Mouse (Mus musculus) embryonic facial prominence, embryonic 13.5 days (tissue): ENCODE measurements around the gene Atg2a. TPM values are rescaled to one million over a fixed set of nuclear protein-coding genes. Genes with fewer than 3 reads are reported as not detected.
A peak's percentile ranks its signal among the peaks of the same experiment; 100 is the strongest.

Source experiments
- ATAC-seq: fragments of 200-750 bp; cut with Nextera tagmentation; 2 replicates; pipeline ENCODE4 v1.8.0; 2017; ENCODE audit warnings: low read depth; ENCODE audit not compliant: insufficient number of reproducible peaks, insufficient read depth, low FRiP score, low TSS enrichment
- H3K27ac ChIP-seq: fragments of 300-500 bp; sonication (generic); 2 replicates; pipeline ENCODE4 v1.5.1; 2015; ENCODE audit warnings: moderate library complexity, mild to moderate bottlenecking, inconsistent platforms
- H3K27me3 ChIP-seq: fragments of 300-500 bp; sonication (generic); 2 replicates; pipeline ENCODE4 v1.6.1; 2015; ENCODE audit warnings: mild to moderate bottlenecking, inconsistent platforms
- H3K36me3 ChIP-seq: fragments of 300-500 bp; sonication (generic); 2 replicates; pipeline ENCODE4 v1.6.1; 2015; ENCODE audit warnings: mild to moderate bottlenecking, inconsistent platforms
- H3K4me1 ChIP-seq: fragments of 300-500 bp; sonication (generic); 2 replicates; pipeline ENCODE4 v1.6.1; 2015; ENCODE audit warnings: inconsistent platforms
- H3K4me2 ChIP-seq: fragments of 300-500 bp; sonication (generic); 2 replicates; pipeline ENCODE4 v1.6.1; 2015; ENCODE audit warnings: moderate library complexity, mild to moderate bottlenecking, inconsistent platforms
- H3K4me3 ChIP-seq: fragments of 300-500 bp; sonication (generic); 2 replicates; pipeline ENCODE4 v1.5.1; 2015; ENCODE audit warnings: mild to moderate bottlenecking, inconsistent platforms
- H3K9ac ChIP-seq: fragments of 300-500 bp; sonication (generic); 2 replicates; pipeline ENCODE4 v1.6.1; 2015; ENCODE audit warnings: mild to moderate bottlenecking, inconsistent platforms
- H3K9me3 ChIP-seq: fragments of 300-500 bp; sonication (generic); 2 replicates; pipeline ENCODE4 v1.6.1; 2016; ENCODE audit warnings: inconsistent platforms
- WGBS: fragments of 180-500 bp; shearing (Covaris S2); methylation state at CpG from one replicate; pipeline ENCODE4 v1.1.7; 2015; ENCODE audit warnings: mixed read lengths; 5-methylcytosine and 5-hydroxymethylcytosine counted together
- polyA plus RNA-seq: library from polyadenylated mRNA; unstranded; fragments of >200 nt; fragmentation: Nextera tagmentation; extraction: Ambion mirVana; gene quantifications from 2 replicates; pipeline ENCODE4 v1.2.1, GENCODE M21; 2015

Atg2a gene
- polyA plus RNA-seq, 1 experiment from 2014 or later, result 10.5 TPM

- WGBS, result 67% methylated on average over 11 of the region's 11 CpGs
- Histone ChIP-seq H3K27me3 (no peaks in the 10 kb centered on the region), H3K4me3 (peak overlapping the region; percentile 85), H3K4me1 (peaks cover 19% of the 10 kb centered on the region), H3K27ac (no peak overlapping the region), H3K4me2 (peak overlapping the region; percentile 78), H3K9me3 (no peaks in the 10 kb centered on the region), H3K9ac (peak overlapping the region; percentile 79), H3K36me3 (peaks cover 41% of the 10 kb centered on the region)
- no peak for ATAC-seq
These were observed 7.0 kb upstream of the Atg2a start for GRCm38 (mm10) chr19:6234337-6235083.

- 2% methylated on average over 48 of the region's 48 CpGs for WGBS
- H3K9me3 ChIP-seq, result no peaks in the 10 kb centered on the region
- H3K4me1 ChIP-seq, result peaks cover 19% of the 10 kb centered on the region
- H3K9ac ChIP-seq, result peak within 1 kb of the TSS; percentile 79
- ATAC-seq, result peak; percentile 86
- H3K27me3 ChIP-seq, result no peaks in the 10 kb centered on the region
- peaks cover 33% of the 10 kb centered on the region for H3K36me3 ChIP-seq
- H3K4me2 ChIP-seq, result peak within 1 kb of the TSS; percentile 78
- H3K4me3 ChIP-seq, result peak within 1 kb of the TSS; percentile 85
- H3K27ac ChIP-seq, result peak within 1 kb of the TSS; percentile 96
These were observed 6.1 kb upstream of the Atg2a start, which contains the start of gene Ppp2r5b for GRCm38 (mm10) chr19:6235084-6236052. Gene Ppp2r5b, minus strand, starts transcription at chr19:6235872.

GRCm38 (mm10) chr19:6236053-6236441 is 5.4 kb upstream of the Atg2a start:
- 0% methylated on average over 9 of the region's 9 CpGs for WGBS
- peaks cover 19% of the 10 kb centered on the region for H3K4me1 ChIP-seq
- peak; percentile 82 for ATAC-seq
- peaks cover 26% of the 10 kb centered on the region for H3K36me3 ChIP-seq
- H3K27ac ChIP-seq, result peak overlapping the region; percentile 96
- no peaks in the 10 kb centered on the region for H3K27me3 ChIP-seq
- H3K4me2 ChIP-seq, result peak overlapping the region; percentile 78
- H3K4me3 ChIP-seq, result peak overlapping the region; percentile 85
- no peaks in the 10 kb centered on the region for H3K9me3 ChIP-seq
- H3K9ac ChIP-seq, result peak overlapping the region; percentile 79

- WGBS, result 74% methylated on average over 7 of the region's 7 CpGs
- no peak for ATAC-seq
- Histone ChIP-seq H3K4me3 (no peak overlapping the region), H3K27ac (no peak overlapping the region), H3K4me1 (peaks cover 19% of the 10 kb centered on the region), H3K36me3 (peaks cover 18% of the 10 kb centered on the region), H3K9me3 (no peaks in the 10 kb centered on the region), H3K4me2 (no peak overlapping the region), H3K9ac (no peak overlapping the region), H3K27me3 (no peaks in the 10 kb centered on the region)
These were observed 4.6 kb upstream of the Atg2a start for GRCm38 (mm10) chr19:6236842-6237241.

- peaks cover 32% of the 10 kb centered on the region for H3K4me1 ChIP-seq
- no peak overlapping the region for H3K4me3 ChIP-seq
- no peaks in the 10 kb centered on the region for H3K36me3 ChIP-seq
- no peaks in the 10 kb centered on the region for H3K9me3 ChIP-seq
- no peak for ATAC-seq
- H3K9ac ChIP-seq, result no peak overlapping the region
- H3K27ac ChIP-seq, result no peak overlapping the region
- no peak overlapping the region for H3K4me2 ChIP-seq
- H3K27me3 ChIP-seq, result no peaks in the 10 kb centered on the region
These were observed 2.7 kb upstream of the Atg2a start for GRCm38 (mm10) chr19:6238740-6239139.

- H3K4me3 ChIP-seq, result no peak overlapping the region
- no peak for ATAC-seq
- no peak overlapping the region for H3K4me2 ChIP-seq
- H3K27me3 ChIP-seq, result no peaks in the 10 kb centered on the region
- 62% methylated on average over 1 of the region's 1 CpGs for WGBS
- H3K4me1 ChIP-seq, result peaks cover 18% of the 10 kb centered on the region
- peaks cover 13% of the 10 kb centered on the region for H3K36me3 ChIP-seq
- no peaks in the 10 kb centered on the region for H3K9me3 ChIP-seq
- peak overlapping the region; percentile 21; the same call in 1 of the 2 replicates for H3K9ac ChIP-seq
- H3K27ac ChIP-seq, result no peak overlapping the region
These were observed 1.3 kb upstream of the Atg2a start for GRCm38 (mm10) chr19:6240136-6240535.

- ATAC-seq, result no peak
- WGBS, result 39% methylated on average over 5 of the region's 5 CpGs
- Histone ChIP-seq H3K27me3 (no peaks in the 10 kb centered on the region), H3K4me1 (peaks cover 17% of the 10 kb centered on the region), H3K4me3 (peak overlapping the region; percentile 89), H3K9ac (0 out of 2 replicates have a peak overlapping the region, but pooled peaks have one; percentile 44), H3K4me2 (peak overlapping the region; percentile 95), H3K9me3 (no peaks in the 10 kb centered on the region), H3K27ac (no peak overlapping the region), H3K36me3 (peaks cover 19% of the 10 kb centered on the region)
These were observed 743 bp upstream of the Atg2a start for GRCm38 (mm10) chr19:6240725-6241124.

- H3K27me3 ChIP-seq, result no peaks in the 10 kb centered on the region
- no peak overlapping the region for H3K27ac ChIP-seq
- peaks cover 35% of the 10 kb centered on the region for H3K36me3 ChIP-seq
- WGBS, result 3% methylated on average over 4 of the region's 4 CpGs
- H3K9me3 ChIP-seq, result no peaks in the 10 kb centered on the region
- ATAC-seq, result no peak
- H3K4me1 ChIP-seq, result peaks cover 13% of the 10 kb centered on the region
- peak overlapping the region; percentile 95 for H3K9ac ChIP-seq
- H3K4me2 ChIP-seq, result peak overlapping the region; percentile 95
- H3K4me3 ChIP-seq, result peak overlapping the region; percentile 89
These were observed 813 bp downstream of the Atg2a start for GRCm38 (mm10) chr19:6242281-6242680.

- H3K27me3 ChIP-seq, result no peaks in the 10 kb centered on the region
- H3K4me3 ChIP-seq, result 0 out of 2 replicates have a peak overlapping the region, but pooled peaks have one; percentile 1
- H3K36me3 ChIP-seq, result peaks cover 44% of the 10 kb centered on the region
- peak overlapping the region; percentile 41; the same call in 1 of the 2 replicates for H3K9ac ChIP-seq
- H3K4me1 ChIP-seq, result peaks cover 13% of the 10 kb centered on the region
- no peak for ATAC-seq
- H3K27ac ChIP-seq, result no peak overlapping the region
- H3K9me3 ChIP-seq, result no peaks in the 10 kb centered on the region
- 0 out of 2 replicates have a peak overlapping the region, but pooled peaks have one; percentile 95 for H3K4me2 ChIP-seq
- 78% methylated on average over 5 of the region's 5 CpGs for WGBS
These were observed 1.8 kb downstream of the Atg2a start for GRCm38 (mm10) chr19:6243226-6243625.

- no peak overlapping the region for H3K4me2 ChIP-seq
- no peaks in the 10 kb centered on the region for H3K9me3 ChIP-seq
- ATAC-seq, result no peak
- H3K4me1 ChIP-seq, result peaks cover 13% of the 10 kb centered on the region
- no peak overlapping the region for H3K27ac ChIP-seq
- H3K4me3 ChIP-seq, result no peak overlapping the region
- H3K9ac ChIP-seq, result no peak overlapping the region
- 53% methylated on average over 1 of the region's 1 CpGs for WGBS
- no peaks in the 10 kb centered on the region for H3K27me3 ChIP-seq
- peaks cover 63% of the 10 kb centered on the region for H3K36me3 ChIP-seq
These were observed 4.3 kb downstream of the Atg2a start for GRCm38 (mm10) chr19:6245806-6246205.

GRCm38 (mm10) chr19:6247526-6248300 is 6.2 kb downstream of the Atg2a start:
- ATAC-seq, result no peak
- WGBS, result 92% methylated on average over 29 of the region's 29 CpGs
- Histone ChIP-seq H3K4me1 (peaks cover 6% of the 10 kb centered on the region), H3K9ac (no peak overlapping the region), H3K27ac (no peak overlapping the region), H3K4me2 (no peak overlapping the region), H3K9me3 (no peaks in the 10 kb centered on the region), H3K4me3 (no peak overlapping the region), H3K27me3 (no peaks in the 10 kb centered on the region), H3K36me3 (peaks cover 82% of the 10 kb centered on the region)
